Mouse (Mus musculus) kidney, embryonic 14.5 days (tissue): Measurements from ENCODE around the gene Pxylp1. TPM values are rescaled to one million over a fixed set of nuclear protein-coding genes. Genes with fewer than 3 reads are reported as not detected.
A peak's percentile ranks its signal among the peaks of the same experiment; 100 is the strongest.
"Not testable (repeated sequence)": the region's sequence is repeated elsewhere in the genome, so short reads cannot be mapped to it uniquely, and the experiment has no call there.

Experiments used
- ATAC-seq: fragments of 200-750 bp; cut with Nextera tagmentation; 2 replicates; pipeline ENCODE4 v1.8.0; 2017; ENCODE audit warnings: moderate number of reproducible peaks, mild to moderate bottlenecking, moderate TSS enrichment, moderate library complexity; ENCODE audit not compliant: low FRiP score, low TSS enrichment
- H3K27ac ChIP-seq: fragments of 300-500 bp; sonication (generic); 2 replicates; pipeline ENCODE4 v1.5.1; 2014; ENCODE audit warnings: low read depth, mild to moderate bottlenecking, low read length, moderate library complexity, mixed read lengths
- H3K27me3 ChIP-seq: fragments of 300-500 bp; sonication (generic); 2 replicates; pipeline ENCODE4 v1.6.1; 2014; ENCODE audit warnings: mild to moderate bottlenecking, low read length; ENCODE audit not compliant: control insufficient read depth, insufficient read depth
- H3K36me3 ChIP-seq: fragments of 300-500 bp; sonication (generic); 2 replicates; pipeline ENCODE4 v1.6.1; 2014; ENCODE audit warnings: low read length, mixed read lengths; ENCODE audit not compliant: control insufficient read depth, insufficient read depth
- H3K4me1 ChIP-seq: fragments of 300-500 bp; sonication (generic); 2 replicates; pipeline ENCODE4 v1.6.1; 2014; ENCODE audit warnings: low read length, mixed read lengths; ENCODE audit not compliant: control insufficient read depth, insufficient read depth
- H3K4me2 ChIP-seq: fragments of 300-500 bp; sonication (generic); replicated peaks from 2 replicates; pipeline ENCODE4 v1.6.1; 2014; ENCODE audit warnings: low read depth, mild to moderate bottlenecking, low read length
- H3K4me3 ChIP-seq: fragments of 300-500 bp; sonication (generic); 2 replicates; pipeline ENCODE4 v1.5.1; 2014; ENCODE audit warnings: mild to moderate bottlenecking, low read length
- H3K9ac ChIP-seq: fragments of 300-500 bp; sonication (generic); 2 replicates; pipeline ENCODE4 v1.6.1; 2014; ENCODE audit warnings: low read depth, mild to moderate bottlenecking, low read length, moderate library complexity
- H3K9me3 ChIP-seq: fragments of 300-500 bp; sonication (generic); 2 replicates; pipeline ENCODE4 v1.6.1; 2016; ENCODE audit warnings: low read length; ENCODE audit not compliant: control insufficient read depth
- WGBS: fragments of 180-500 bp; shearing (Covaris S2); extraction: QIAGEN DNeasy Blood & Tissue Kit; methylation state at CpG from one replicate; pipeline ENCODE4 v1.1.7; 2014; 5-methylcytosine and 5-hydroxymethylcytosine counted together
- polyA plus RNA-seq: library from polyadenylated mRNA; unstranded; fragments of >200 nt; fragmentation: Nextera tagmentation; extraction: Ambion mirVana; gene quantifications from 2 replicates; pipeline ENCODE4 v1.2.1, GENCODE M21; 2014

Pxylp1 gene
- polyA plus RNA-seq: 10.6 and 19.3 TPM in 2 replicates

DNA sequence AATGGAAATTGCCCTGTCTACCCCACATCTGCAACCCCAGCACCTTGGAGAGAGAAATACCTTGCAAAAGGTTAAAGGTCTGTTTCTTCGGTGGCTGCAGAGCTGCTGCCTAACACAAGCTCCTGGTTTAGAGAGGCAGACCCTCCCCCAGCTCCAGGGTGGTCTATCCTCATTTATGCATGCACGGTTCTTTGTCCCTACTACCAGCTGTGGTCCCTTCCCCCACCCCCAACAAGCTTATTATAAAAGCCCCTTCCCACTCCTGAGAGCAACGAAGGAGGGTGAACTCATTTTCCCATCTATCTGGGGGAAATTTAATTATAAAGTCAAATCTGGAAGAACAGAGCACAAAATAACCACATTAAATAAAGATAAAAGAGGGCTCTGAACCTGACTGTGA lies at the start of gene Pxylp1:
Pxylp1 (minus strand) TSS at position 124 of the 400 bp plus-strand sequence.
- H3K36me3 ChIP-seq: no peaks in the 10 kb centered on the region
- H3K4me1 ChIP-seq: peaks cover 10% of the 10 kb centered on the region; the same call in 1 of the 2 replicates
- no peak within 1 kb of the TSS for H3K9ac ChIP-seq
- H3K4me2 ChIP-seq: no peak within 1 kb of the TSS
- no peak within 1 kb of the TSS for H3K27ac ChIP-seq
- peaks cover 13% of the 10 kb centered on the region; the same call in 1 of the 2 replicates for H3K27me3 ChIP-seq
- H3K9me3 ChIP-seq: no peaks in the 10 kb centered on the region; the same call in none of the 2 replicates
- no peak for ATAC-seq
- WGBS: 16% methylated on average over 3 of the region's 3 CpGs
- no peak within 1 kb of the TSS for H3K4me3 ChIP-seq

- Histone ChIP-seq H3K27ac (no peak overlapping the region), H3K36me3 (peaks cover 17% of the 10 kb centered on the region), H3K4me2 (no peak overlapping the region), H3K9ac (no peak overlapping the region), H3K27me3 (no peaks in the 10 kb centered on the region), H3K9me3 (no peaks in the 10 kb centered on the region; the same call in 1 of the 2 replicates), H3K4me3 (no peak overlapping the region), H3K4me1 (no peaks in the 10 kb centered on the region)
- peak; percentile 39; the same call in 1 of the 2 replicates for ATAC-seq
- whole genome bisulfite sequencing: 72% methylated on average over 5 of the region's 5 CpGs
Observed at GRCm38 (mm10) chr9:96938887-96939286, 46.4 kb upstream of the Pxylp1 start.

- not testable (repeated sequence) for ATAC-seq, H3K4me2 ChIP-seq, H3K9me3 ChIP-seq, H3K4me1 ChIP-seq, H3K9ac ChIP-seq, H3K4me3 ChIP-seq, H3K27me3 ChIP-seq, H3K36me3 ChIP-seq, H3K27ac ChIP-seq
- WGBS: 84% methylated on average over 2 of the region's 2 CpGs
Observed at GRCm38 (mm10) chr9:96936427-96936826, 44.0 kb upstream of the Pxylp1 start.

- H3K27ac ChIP-seq: no peak overlapping the region
- no peaks in the 10 kb centered on the region for H3K4me1 ChIP-seq
- no peak overlapping the region for H3K4me2 ChIP-seq
- H3K36me3 ChIP-seq: no peaks in the 10 kb centered on the region
- 38% methylated on average over 15 of the region's 15 CpGs for WGBS
- H3K27me3 ChIP-seq: no peaks in the 10 kb centered on the region
- H3K4me3 ChIP-seq: no peak overlapping the region
- H3K9me3 ChIP-seq: no peaks in the 10 kb centered on the region; the same call in 1 of the 2 replicates
- H3K9ac ChIP-seq: no peak overlapping the region
- ATAC-seq: no peak
Observed at GRCm38 (mm10) chr9:96935556-96936300, 43.3 kb upstream of the Pxylp1 start.

GRCm38 (mm10) chr9:96934816-96935215 lies 42.3 kb upstream of the Pxylp1 start:
- H3K4me3 ChIP-seq: no peak overlapping the region
- H3K9ac ChIP-seq: no peak overlapping the region
- H3K36me3 ChIP-seq: no peaks in the 10 kb centered on the region
- no peaks in the 10 kb centered on the region for H3K4me1 ChIP-seq
- no peak overlapping the region for H3K27ac ChIP-seq
- no peaks in the 10 kb centered on the region; the same call in 1 of the 2 replicates for H3K9me3 ChIP-seq
- H3K27me3 ChIP-seq: no peaks in the 10 kb centered on the region
- no peak overlapping the region for H3K4me2 ChIP-seq
- ATAC-seq: no peak
- WGBS: 76% methylated on average over 3 of the region's 3 CpGs

- no peaks in the 10 kb centered on the region; the same call in 1 of the 2 replicates for H3K9me3 ChIP-seq
- ATAC-seq: no peak
- H3K4me2 ChIP-seq: no peak overlapping the region
- H3K27ac ChIP-seq: no peak overlapping the region
- H3K36me3 ChIP-seq: no peaks in the 10 kb centered on the region
- no peak overlapping the region for H3K4me3 ChIP-seq
- H3K9ac ChIP-seq: no peak overlapping the region
- H3K27me3 ChIP-seq: no peaks in the 10 kb centered on the region
- WGBS: 90% methylated on average over 8 of the region's 8 CpGs
- no peaks in the 10 kb centered on the region for H3K4me1 ChIP-seq
Observed at GRCm38 (mm10) chr9:96932751-96933150, 40.3 kb upstream of the Pxylp1 start.

DNA sequence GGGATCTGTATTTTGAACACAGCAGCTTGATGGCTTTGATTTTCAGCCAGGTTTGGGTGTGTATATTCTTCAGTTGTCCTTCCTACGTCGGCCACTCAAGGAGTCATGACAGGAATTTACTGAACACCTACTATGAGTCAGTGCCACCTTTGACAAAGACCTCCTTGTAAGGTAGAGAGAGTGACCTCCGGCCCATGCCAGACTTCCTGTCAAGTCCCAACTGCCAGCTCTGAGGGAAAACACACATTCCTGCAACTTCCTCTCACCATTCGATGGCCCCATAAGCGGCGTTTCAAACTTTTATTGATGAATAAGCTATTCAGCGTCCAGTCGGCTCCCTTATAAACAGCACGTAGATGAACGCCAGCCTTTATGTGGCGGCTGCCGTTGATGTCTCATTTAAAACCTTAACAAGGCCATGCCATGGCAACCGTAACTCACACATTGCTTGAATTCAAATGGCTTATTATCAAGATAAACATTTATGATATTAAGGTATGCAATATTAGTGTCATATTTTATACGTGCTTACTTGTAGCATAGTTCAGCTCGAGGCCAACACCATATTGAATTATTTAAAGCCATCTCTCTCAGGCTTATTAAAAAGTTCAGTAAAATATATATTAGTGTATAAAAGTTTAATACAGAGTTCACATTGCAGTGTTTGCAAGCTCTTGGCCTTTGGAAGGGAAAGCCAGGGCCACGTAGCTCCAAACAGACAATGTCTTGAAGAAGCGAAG lies 31.3 kb upstream of the Pxylp1 start:
- Histone ChIP-seq H3K36me3 (no peaks in the 10 kb centered on the region), H3K4me3 (no peak overlapping the region), H3K27ac (no peak overlapping the region), H3K4me2 (no peak overlapping the region), H3K27me3 (no peaks in the 10 kb centered on the region), H3K9ac (no peak overlapping the region), H3K9me3 (peaks cover 4% of the 10 kb centered on the region; the same call in 1 of the 2 replicates), H3K4me1 (no peaks in the 10 kb centered on the region)
- no peak for ATAC-seq
- WGBS: 80% methylated on average over 17 of the region's 17 CpGs

GRCm38 (mm10) chr9:96923119-96923518 lies 30.6 kb upstream of the Pxylp1 start:
- Histone ChIP-seq H3K4me2 (no peak overlapping the region), H3K4me3 (no peak overlapping the region), H3K9me3 (peaks cover 4% of the 10 kb centered on the region; the same call in 1 of the 2 replicates), H3K9ac (no peak overlapping the region), H3K36me3 (no peaks in the 10 kb centered on the region), H3K27ac (no peak overlapping the region), H3K4me1 (no peaks in the 10 kb centered on the region), H3K27me3 (no peaks in the 10 kb centered on the region)
- ATAC-seq: no peak
- 80% methylated on average over 6 of the region's 6 CpGs for WGBS
